ENCODE assay signal across 11 mouse cellular contexts in genomic region chr9:58410057-58410735, GRCm38 (mm10). TPM values are rescaled to one million over a fixed set of nuclear protein-coding genes. Genes with fewer than 3 reads are reported as not detected.
DNase-seq lines count a peak whose midpoint lies in the region; ATAC-seq lines count a peak whose summit lies in the region.
"Had no signal": no experiment of that assay in that cellular context is flagged by ENCODE, and none has a peak within 500 bp of the region (broad histone marks: within the 10 kb centered on the region; RNA-seq: fewer than 3 reads in every experiment).

No protein-coding gene starts in this region.

- H3K4me3 ChIP-seq in kidney, embryonic 14.5 days (ENCODE audit: low read length), result no peak overlapping the region
- H3K4me3 ChIP-seq in neural tube, embryonic 15.5 days (replicated peaks), result no peak overlapping the region
- H3K4me3 ChIP-seq in intestine, embryonic 16.5 days (ENCODE audit: low read length), result no peak overlapping the region

- no peak overlapping the region for H3K4me2 ChIP-seq in kidney, embryonic 14.5 days (replicated peaks; ENCODE audit: low read depth, low read length)
- no peak overlapping the region for H3K4me2 ChIP-seq in neural tube, embryonic 15.5 days
- H3K4me2 ChIP-seq in intestine, embryonic 16.5 days (ENCODE audit: low read depth, low read length), result no peak overlapping the region

- no peak overlapping the region for H3K27ac ChIP-seq in kidney, embryonic 14.5 days (ENCODE audit: low read depth, low read length)
- no peak overlapping the region for H3K27ac ChIP-seq in neural tube, embryonic 15.5 days (replicated peaks)
- H3K27ac ChIP-seq in intestine, embryonic 16.5 days (ENCODE audit: low read length), result no peak overlapping the region
- H3K27ac ChIP-seq: macrophage had no signal

- H3K36me3 ChIP-seq in kidney, embryonic 14.5 days (ENCODE audit: control insufficient read depth, insufficient read depth, low read length), result no peaks in the 10 kb centered on the region
- H3K36me3 ChIP-seq in neural tube, embryonic 15.5 days, result no peaks in the 10 kb centered on the region
- H3K36me3 ChIP-seq in intestine, embryonic 16.5 days (ENCODE audit: control insufficient read depth, insufficient read depth, low read length), result no peaks in the 10 kb centered on the region

- H3K9ac ChIP-seq in kidney, embryonic 14.5 days (ENCODE audit: low read depth, low read length), result no peak overlapping the region
- no peak overlapping the region for H3K9ac ChIP-seq in neural tube, embryonic 15.5 days (replicated peaks)
- no peak overlapping the region for H3K9ac ChIP-seq in intestine, embryonic 16.5 days (ENCODE audit: low read depth, low read length)

- ATAC-seq in kidney, embryonic 14.5 days (ENCODE audit: low FRiP score, low TSS enrichment), result no peak
- no peak for ATAC-seq in neural tube, embryonic 15.5 days (ENCODE audit: low FRiP score)
- no peak for ATAC-seq in intestine, embryonic 16.5 days

- WGBS in kidney, embryonic 14.5 days, result 63% methylated on average over 4 of the region's 4 CpGs
- WGBS in neural tube, embryonic 15.5 days, result 71% methylated on average over 4 of the region's 4 CpGs
- WGBS in intestine, embryonic 16.5 days, result 66% methylated on average over 4 of the region's 4 CpGs

- H3K9me3 ChIP-seq in kidney, embryonic 14.5 days (ENCODE audit: control insufficient read depth, low read length), result no peaks in the 10 kb centered on the region
- H3K9me3 ChIP-seq in neural tube, embryonic 15.5 days (replicated peaks), result no peaks in the 10 kb centered on the region
- no peaks in the 10 kb centered on the region for H3K9me3 ChIP-seq in intestine, embryonic 16.5 days (ENCODE audit: control insufficient read depth, low read length)

- no peaks in the 10 kb centered on the region for H3K4me1 ChIP-seq in kidney, embryonic 14.5 days (ENCODE audit: control insufficient read depth, insufficient read depth, low read length)
- no peaks in the 10 kb centered on the region for H3K4me1 ChIP-seq in neural tube, embryonic 15.5 days
- H3K4me1 ChIP-seq in intestine, embryonic 16.5 days (ENCODE audit: control insufficient read depth, insufficient read depth, low read length), result no peaks in the 10 kb centered on the region

- H3K27me3 ChIP-seq in kidney, embryonic 14.5 days (ENCODE audit: control insufficient read depth, insufficient read depth, low read length), result no peaks in the 10 kb centered on the region
- no peaks in the 10 kb centered on the region for H3K27me3 ChIP-seq in neural tube, embryonic 15.5 days (replicated peaks)
- no peaks in the 10 kb centered on the region for H3K27me3 ChIP-seq in intestine, embryonic 16.5 days (replicated peaks; ENCODE audit: control insufficient read depth, insufficient read depth, low read length)

- peak; percentile 13 for DNase-seq in kidney, adult 18-20 months
- peak; percentile 44 for DNase-seq in NIH3T3 (ENCODE audit: low read depth)
- peak; percentile 87 to 88 for DNase-seq in cerebellum, adult 18-20 months
- DNase-seq in heart, postnatal 14 days, result peak; percentile 64 to 72
- no peak for DNase-seq in B cell, adult 2 months

- intact Hi-C loops in heart, postnatal 14 days (cut with DNase I), result no loop called here

RNA-seq across cellular contexts. Expression of gene Tbc1d21, which starts 39.9 kb away (rescaled TPM):
- not detected in 2 replicates for polyA plus RNA-seq in kidney, embryonic 14.5 days (2014; fragmentation: Nextera tagmentation; extraction: Ambion mirVana)
- not detected for total RNA-seq in heart, postnatal 14 days (2021)
- not detected in 2 replicates for polyA plus RNA-seq in neural tube, embryonic 15.5 days (2015; fragmentation: Nextera tagmentation; extraction: Ambion mirVana)
- not detected in 2 replicates for polyA plus RNA-seq in intestine, embryonic 16.5 days (2015; fragmentation: Nextera tagmentation; extraction: Ambion mirVana)
- polyA plus RNA-seq: limb, embryonic 11.5 days; macrophage; neural tube, embryonic 14.5 days had no signal

Comparison
In these comparisons a context has a peak if more than half of its experiments do, and no peak if none do; other contexts are left out.
1. DNase-seq: peak in kidney, adult 18-20 months (single experiment), NIH3T3 (single experiment), cerebellum, adult 18-20 months (2 of 2) and heart, postnatal 14 days (2 of 2); none in B cell, adult 2 months (0 of 2).